ENCODE assay signal across 29 mouse cellular contexts in genomic region chr5:103291691-103292090, GRCm38 (mm10).
"Had no signal": no experiment of that assay in that cellular context is flagged by ENCODE, and none has a peak within 500 bp of the region (broad histone marks: within the 10 kb centered on the region; RNA-seq: fewer than 3 reads in every experiment).

No protein-coding gene starts in this region.

- H3K9ac ChIP-seq: embryonic facial prominence, embryonic 12.5 days; embryonic facial prominence, embryonic 13.5 days; embryonic facial prominence, embryonic 15.5 days; forebrain, embryonic 12.5 days; forebrain, embryonic 13.5 days; forebrain, embryonic 15.5 days; forebrain, postnatal 0 days had no signal

- H3K9me3 ChIP-seq: embryonic facial prominence, embryonic 10.5 days; embryonic facial prominence, embryonic 12.5 days; embryonic facial prominence, embryonic 13.5 days; embryonic facial prominence, embryonic 15.5 days; forebrain, embryonic 10.5 days; forebrain, embryonic 12.5 days; forebrain, embryonic 15.5 days had no signal

- H3K4me2 ChIP-seq: embryonic facial prominence, embryonic 12.5 days; embryonic facial prominence, embryonic 13.5 days; embryonic facial prominence, embryonic 15.5 days; forebrain, embryonic 12.5 days; forebrain, embryonic 13.5 days; forebrain, embryonic 15.5 days had no signal

- H3K4me3 ChIP-seq: embryonic facial prominence, embryonic 10.5 days; embryonic facial prominence, embryonic 12.5 days; embryonic facial prominence, embryonic 13.5 days; embryonic facial prominence, embryonic 15.5 days; erythroblast, embryonic 14.5 days; forebrain, embryonic 10.5 days; forebrain, embryonic 12.5 days; forebrain, embryonic 13.5 days; forebrain, embryonic 15.5 days; gastrocnemius, adult 2 months; heart, adult 2 months had no signal

- ATAC-seq: forebrain, embryonic 13.5 days; forebrain, embryonic 14.5 days; forebrain, embryonic 15.5 days; forebrain, embryonic 16.5 days; forebrain, postnatal 0 days had no signal

- DNase-seq: cerebellum, adult 2 months; cerebellum, adult 8-10 months; cerebellum, adult 9-10 months; cerebellum, adult 9-11 months; cerebellum, postnatal 10 days; cerebellum, postnatal 14 days; cerebellum, postnatal 25 days; cerebellum, postnatal 36 days; embryo, embryonic 11 days; forebrain, postnatal 0 days; gastrocnemius, adult 2 months; gastrocnemius, postnatal 10 days; gastrocnemius, postnatal 14 days; gastrocnemius, postnatal 25 days; gastrocnemius, postnatal 36 days; heart, adult 11 months; heart, adult 18-20 months; heart, adult 2 months had no signal

- H3K36me3 ChIP-seq: embryonic facial prominence, embryonic 10.5 days; embryonic facial prominence, embryonic 12.5 days; embryonic facial prominence, embryonic 13.5 days; embryonic facial prominence, embryonic 15.5 days; forebrain, embryonic 10.5 days; forebrain, embryonic 12.5 days; forebrain, embryonic 15.5 days had no signal

- H3K27me3 ChIP-seq: embryonic facial prominence, embryonic 12.5 days; embryonic facial prominence, embryonic 13.5 days; embryonic facial prominence, embryonic 15.5 days; forebrain, embryonic 12.5 days; forebrain, embryonic 13.5 days; forebrain, embryonic 15.5 days had no signal

- H3K4me1 ChIP-seq: embryonic facial prominence, embryonic 10.5 days; embryonic facial prominence, embryonic 12.5 days; embryonic facial prominence, embryonic 13.5 days; embryonic facial prominence, embryonic 15.5 days; forebrain, embryonic 10.5 days; forebrain, embryonic 12.5 days; forebrain, embryonic 13.5 days had no signal

- H3K27ac ChIP-seq: embryonic facial prominence, embryonic 10.5 days; embryonic facial prominence, embryonic 12.5 days; embryonic facial prominence, embryonic 13.5 days; embryonic facial prominence, embryonic 15.5 days; forebrain, embryonic 10.5 days; forebrain, embryonic 12.5 days; forebrain, embryonic 13.5 days; forebrain, embryonic 15.5 days; gastrocnemius, adult 2 months; heart, adult 2 months had no signal
